Mouse (Mus musculus) ES-E14 (cell line): Measurements from ENCODE around the gene Taok3. TPM values are rescaled to one million over a fixed set of nuclear protein-coding genes. Genes with fewer than 3 reads are reported as not detected.

Source experiments
- DNase-seq: peaks from one replicate; pipeline ENCODE4 v3.0.0-alpha.2; 2013; ENCODE audit warnings: low read depth, low spot score
- H3K27ac ChIP-seq: 2 replicates; pipeline ENCODE4 v1.5.1; 2012; ENCODE audit warnings: low read depth, mild to moderate bottlenecking, low read length, moderate library complexity, mixed read lengths; ENCODE audit not compliant: poor library complexity, insufficient read depth, severe bottlenecking
- H3K36me3 ChIP-seq: 2 replicates; pipeline ENCODE4 v1.6.1; 2012; ENCODE audit warnings: mild to moderate bottlenecking, low read length, moderate library complexity, mixed read lengths; ENCODE audit not compliant: control insufficient read depth, poor library complexity, insufficient read depth, severe bottlenecking
- H3K4me1 ChIP-seq, 2 experiments: fragments of 150-350 bp in 1 of 2; sonication (generic) in 1 of 2; 2 replicates each; pipeline ENCODE4 v1.6.1; 2012; ENCODE audit warnings: low read length in 2 of 2, mild to moderate bottlenecking in 1 of 2, mixed read lengths in 1 of 2; ENCODE audit not compliant: control insufficient read depth in 2 of 2, insufficient read depth in 2 of 2, poor library complexity in 1 of 2
- H3K4me3 ChIP-seq, 2 experiments: fragments of 150-350 bp in 1 of 2; sonication (generic) in 1 of 2; 2 replicates each; pipeline ENCODE4 v1.5.1; 2012; ENCODE audit warnings: low read length in 2 of 2, low read depth in 1 of 2, mild to moderate bottlenecking in 1 of 2, mixed read lengths in 1 of 2; ENCODE audit not compliant: insufficient read depth in 1 of 2, poor library complexity in 1 of 2, severe bottlenecking in 1 of 2
- H3K9ac ChIP-seq: 2 replicates; pipeline ENCODE4 v1.6.1; 2012; ENCODE audit warnings: low read depth, mild to moderate bottlenecking, low read length, mixed read lengths; ENCODE audit not compliant: poor library complexity, insufficient read depth, severe bottlenecking
- H3K9me3 ChIP-seq: fragments of 150-350 bp; sonication (generic); 2 replicates; pipeline ENCODE4 v1.6.1; 2012; ENCODE audit warnings: low read depth, mild to moderate bottlenecking, low read length; ENCODE audit not compliant: control insufficient read depth, insufficient read depth
- CHD2 ChIP-seq: IDR thresholded peaks from 2 replicates; pipeline ENCODE4 v1.6.1; 2014; ENCODE audit warnings: mild to moderate bottlenecking, low read depth, low read length, inconsistent platforms
- HCFC1 ChIP-seq: IDR thresholded peaks from 2 replicates; pipeline ENCODE4 v1.6.1; 2012; ENCODE audit warnings: low read length, inconsistent platforms, borderline replicate concordance; ENCODE audit not compliant: insufficient read depth
- MAFK ChIP-seq: IDR thresholded peaks from 2 replicates; pipeline ENCODE4 v1.6.1; 2014; ENCODE audit warnings: mild to moderate bottlenecking, low read depth, low read length, inconsistent platforms; ENCODE audit not compliant: insufficient read depth
- ZC3H11A ChIP-seq: IDR thresholded peaks from 2 replicates; pipeline ENCODE4 v1.6.1; 2012; ENCODE audit warnings: low read depth, mild to moderate bottlenecking, inconsistent platforms, low read length, borderline replicate concordance
- ZNF384 ChIP-seq: IDR thresholded peaks from 2 replicates; pipeline ENCODE4 v1.6.1; 2012; ENCODE audit warnings: low read depth, low read length, inconsistent platforms
- in situ Hi-C, 2 experiments: fragments of 600-800 bp; cut with MboI; formaldehyde crosslinking; loops; one replicate each; pipeline ENCODE4 v1.15.1; 2025; ENCODE audit warnings: low sequenced_read_pairs in 2 of 2, inconsistent platforms in 1 of 2; ENCODE audit not compliant: unreplicated experiment in 2 of 2
- total RNA-seq: library from RNA; depleted of rRNA; stranded (reverse); fragments of 300-350 nt; gene quantifications from 2 replicates; pipeline ENCODE4 v1.2.3, GENCODE M21; 2012

Gene Taok3
- total RNA-seq, 1 experiment: 6.9 TPM

- Histone ChIP-seq H3K36me3 (no peaks in the 10 kb centered on the region), H3K4me1 (peaks cover 0 to 27% of the 10 kb centered on the region in 2 experiments; a peak in 3 of 4 replicates), H3K9me3 (no peaks in the 10 kb centered on the region), H3K27ac (no peak overlapping the region), H3K4me3 (no peak overlapping the region), H3K9ac (no peak overlapping the region)
- no peak for DNase-seq
- in situ Hi-C loops: no loop called here
- no peak for TF ChIP-seq ZNF384
- TF ChIP-seq HCFC1: no peak
- no peak for TF ChIP-seq MAFK
- no peak for TF ChIP-seq ZC3H11A
- TF ChIP-seq CHD2: no peak
Measured at GRCm38 (mm10) chr5:117134889-117135456, 15.0 kb downstream of the Taok3 start.

GRCm38 (mm10) chr5:117135869-117136268, 15.9 kb downstream of the Taok3 start:
- in situ Hi-C loops: no loop called here
- no peak overlapping the region for H3K27ac ChIP-seq
- no peaks in the 10 kb centered on the region for H3K36me3 ChIP-seq
- H3K4me3 ChIP-seq: no peak overlapping the region
- H3K4me1 ChIP-seq: peaks cover 0 to 25% of the 10 kb centered on the region in 2 experiments; a peak in 3 of 4 replicates
- TF ChIP-seq ZC3H11A (no peak), CHD2 (no peak), MAFK (no peak), HCFC1 (no peak), ZNF384 (no peak)
- DNase-seq: no peak
- H3K9ac ChIP-seq: 0 out of 2 replicates have a peak overlapping the region, but pooled peaks have one; percentile 14
- no peaks in the 10 kb centered on the region for H3K9me3 ChIP-seq

- TF ChIP-seq ZNF384: no peak
- no peak for TF ChIP-seq ZC3H11A
- TF ChIP-seq HCFC1: no peak
- TF ChIP-seq CHD2: no peak
- H3K9me3 ChIP-seq: no peaks in the 10 kb centered on the region
- no peak overlapping the region for H3K9ac ChIP-seq
- in situ Hi-C loops: no loop called here
- no peak for DNase-seq
- H3K4me3 ChIP-seq: no peak overlapping the region
- H3K27ac ChIP-seq: no peak overlapping the region
- H3K4me1 ChIP-seq: peaks cover 0 to 25% of the 10 kb centered on the region in 2 experiments; a peak in 3 of 4 replicates
- no peaks in the 10 kb centered on the region for H3K36me3 ChIP-seq
Measured at GRCm38 (mm10) chr5:117136570-117136969, 16.6 kb downstream of the Taok3 start.

- H3K9ac ChIP-seq: no peak overlapping the region
- no peak overlapping the region for H3K27ac ChIP-seq
- H3K4me3 ChIP-seq: no peak overlapping the region
- no peaks in the 10 kb centered on the region for H3K9me3 ChIP-seq
- DNase-seq: no peak
- in situ Hi-C loops: no loop called here
- no peaks in the 10 kb centered on the region for H3K36me3 ChIP-seq
- peaks cover 0 to 25% of the 10 kb centered on the region in 2 experiments; a peak in 3 of 4 replicates for H3K4me1 ChIP-seq
- TF ChIP-seq CHD2 (no peak), MAFK (no peak), ZNF384 (no peak), ZC3H11A (no peak), HCFC1 (no peak)
Measured at GRCm38 (mm10) chr5:117137011-117137410, 17.1 kb downstream of the Taok3 start.

- Histone ChIP-seq H3K27ac (no peak overlapping the region), H3K4me3 (no peak overlapping the region), H3K9ac (no peak overlapping the region), H3K4me1 (peaks cover 0 to 25% of the 10 kb centered on the region in 2 experiments; a peak in 3 of 4 replicates), H3K9me3 (no peaks in the 10 kb centered on the region), H3K36me3 (no peaks in the 10 kb centered on the region)
- TF ChIP-seq ZNF384 (no peak), ZC3H11A (no peak), MAFK (no peak), CHD2 (no peak), HCFC1 (no peak)
- in situ Hi-C loops: no loop called here
- DNase-seq: no peak
Measured at GRCm38 (mm10) chr5:117137594-117137993, 17.7 kb downstream of the Taok3 start.
